ENCODE assay signal across 9 mouse cellular contexts in the genomic region with DNA sequence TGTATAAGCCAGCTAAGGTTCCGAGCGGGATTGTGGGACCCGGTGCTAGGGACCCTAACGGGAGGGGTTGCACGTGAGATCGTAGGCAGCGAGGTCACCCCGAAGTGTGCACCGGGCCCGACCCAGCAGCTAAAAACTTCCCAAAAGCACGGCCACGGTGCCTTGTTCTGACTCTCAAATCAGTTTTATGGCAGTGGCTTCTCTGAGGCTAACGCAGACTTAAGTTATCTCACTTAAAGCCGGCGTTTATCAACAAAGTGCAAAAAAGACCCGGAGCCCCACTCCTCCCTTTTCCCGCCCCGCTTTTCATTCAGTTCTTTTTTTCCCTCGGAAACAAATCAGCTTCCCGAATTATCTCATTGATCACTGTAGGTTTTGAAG. TPM values are rescaled to one million over a fixed set of nuclear protein-coding genes. Genes with fewer than 3 reads are reported as not detected.
DNase-seq lines count a peak whose midpoint lies in the region; ATAC-seq and TF ChIP-seq lines count a peak whose summit lies in the region.
"Had no signal": no experiment of that assay in that cellular context is flagged by ENCODE, and none has a peak within 500 bp of the region (broad histone marks: within the 10 kb centered on the region; RNA-seq: fewer than 3 reads in every experiment).

No protein-coding gene starts in this region.

- peak; percentile 16 for DNase-seq in heart, adult 8-10 months (ENCODE audit: low spot score)
- DNase-seq in heart, adult 11 months = no peak
- DNase-seq in ES-E14 (ENCODE audit: low read depth, low spot score) = no peak
- DNase-seq in right cerebral cortex, adult 18-20 months = no peak
- no peak for DNase-seq in yolk sac, embryonic 10.5 days (ENCODE audit: low spot score)
- no peak for DNase-seq in urinary bladder, postnatal 14 days (ENCODE audit: low spot score)

- in situ Hi-C loops in ES-E14 (cut with MboI; ENCODE audit: low sequenced_read_pairs in 2 of 2, unreplicated experiment in 2 of 2) = no loop called here

- H3K4me3 ChIP-seq in ES-E14 (ENCODE audit: insufficient read depth in 1 of 2, low read depth in 1 of 2, low read length in 2 of 2, poor library complexity in 1 of 2, severe bottlenecking in 1 of 2) (peak overlapping the region; percentile 94), macrophage (ENCODE audit: inconsistent target) (peak overlapping the region; percentile 67)
- peak overlapping the region; percentile 64 for H3K4me3 ChIP-seq in forebrain, embryonic 16.5 days (replicated peaks; ENCODE audit: low read length)

- H3K36me3 ChIP-seq in ES-E14 (ENCODE audit: control insufficient read depth, insufficient read depth, low read length, poor library complexity, severe bottlenecking) (peaks cover 7% of the 10 kb centered on the region; the same call in 1 of the 2 replicates), macrophage (ENCODE audit: inconsistent target) (no peaks in the 10 kb centered on the region)
- H3K36me3 ChIP-seq in forebrain, embryonic 16.5 days (ENCODE audit: control insufficient read depth, insufficient read depth) = no peaks in the 10 kb centered on the region

- no peak for ATAC-seq in forebrain, embryonic 16.5 days

- H3K27ac ChIP-seq in ES-E14 (ENCODE audit: insufficient read depth, low read depth, low read length, poor library complexity, severe bottlenecking) (peak overlapping the region; percentile 50; the same call in 1 of the 2 replicates), macrophage (no peak overlapping the region)
- peak overlapping the region; percentile 84 for H3K27ac ChIP-seq in forebrain, embryonic 16.5 days (ENCODE audit: low read length)

- peaks cover 0 to 11% of the 10 kb centered on the region in 2 experiments; a peak in 2 of 4 replicates for H3K4me1 ChIP-seq in ES-E14 (ENCODE audit: control insufficient read depth in 2 of 2, insufficient read depth in 2 of 2, low read length in 2 of 2, poor library complexity in 1 of 2)
- peaks cover 18% of the 10 kb centered on the region for H3K4me1 ChIP-seq in forebrain, embryonic 16.5 days (replicated peaks; ENCODE audit: control insufficient read depth, insufficient read depth, low read length)

- peaks cover 49% of the 10 kb centered on the region; the same call in 1 of the 2 replicates for H3K79me2 ChIP-seq in macrophage (ENCODE audit: inconsistent target)

- H3K27me3 ChIP-seq in forebrain, embryonic 16.5 days (replicated peaks; ENCODE audit: control insufficient read depth, insufficient read depth, low read length) = no peaks in the 10 kb centered on the region; the same call in 1 of the 2 replicates

- H3K9ac ChIP-seq in ES-E14 (ENCODE audit: insufficient read depth, low read depth, low read length, poor library complexity, severe bottlenecking) = peak overlapping the region; percentile 88
- peak overlapping the region; percentile 72 for H3K9ac ChIP-seq in forebrain, embryonic 16.5 days (replicated peaks; ENCODE audit: low read depth, low read length)

- H3K9me3 ChIP-seq in ES-E14 (ENCODE audit: control insufficient read depth, insufficient read depth, low read depth, low read length) = no peaks in the 10 kb centered on the region
- H3K9me3 ChIP-seq in forebrain, embryonic 16.5 days (ENCODE audit: control insufficient read depth, low read length) = no peaks in the 10 kb centered on the region

- H3K4me2 ChIP-seq in forebrain, embryonic 16.5 days (ENCODE audit: low read length) = peak overlapping the region; percentile 58

- WGBS in forebrain, embryonic 16.5 days = 0% methylated on average over 20 of the region's 20 CpGs
- 2% methylated on average over 20 of the region's 20 CpGs for WGBS in macrophage (ENCODE audit: missing documents)

TF ChIP-seq in ES-E14, 5 proteins besides CTCF, POLR2A, EP300 and RAD21:
- TF ChIP-seq ZNF384 (IDR thresholded peaks at IDR 0.05; ENCODE audit: low read depth, low read length) (no peak), CHD2 (IDR thresholded peaks at IDR 0.05; ENCODE audit: low read depth, low read length) (no peak), ZC3H11A (IDR thresholded peaks at IDR 0.05; ENCODE audit: borderline replicate concordance, low read depth, low read length) (no peak), MAFK (IDR thresholded peaks at IDR 0.05; ENCODE audit: insufficient read depth, low read depth, low read length) (no peak), HCFC1 (IDR thresholded peaks at IDR 0.05; ENCODE audit: borderline replicate concordance, insufficient read depth, low read length) (no peak)

RNA-seq across cellular contexts. Expression of a gene that starts 0.5 kb away (rescaled TPM):
- total RNA-seq in heart, adult 8-10 months (2022) = 100 to 1,000 TPM; 120 to 141 (median 134) TPM
- total RNA-seq in ES-E14 (2012; rRNA removed) = 70.1 and 121 TPM in 2 replicates
- 36.8 and 40.5 TPM in 2 replicates for polyA plus RNA-seq in forebrain, embryonic 16.5 days (2015; fragmentation: Nextera tagmentation; extraction: Ambion mirVana)
- 10 to 100 TPM in 24 of 26 experiments, 1 to 10 TPM in 2; 5.0 to 59.0 (median 33.9) TPM for total RNA-seq in macrophage (2018; cell fraction: chromatin; rRNA removed)
- 1 to 10 TPM; 2.1 to 9.7 (median 4.5) TPM for total RNA-seq in macrophage (2018; cell fraction: cytosol; rRNA removed)
- 10 to 100 TPM in 21 of 26 experiments, 1 to 10 TPM in 5; 2.8 to 41.4 (median 16.0) TPM for total RNA-seq in macrophage (2018; cell fraction: nucleus; rRNA removed)
- 6.4 to 8.5 TPM (median 7.9 TPM) in 3 replicates for polyA plus RNA-seq in macrophage (2018)

RNA-seq across cellular contexts. Expression of a gene that starts 20.9 kb away (rescaled TPM):
- total RNA-seq in heart, adult 8-10 months (2022) = not detected
- total RNA-seq in ES-E14 (2012; rRNA removed) = not detected in 2 replicates
- not detected in 2 replicates for polyA plus RNA-seq in forebrain, embryonic 16.5 days (2015; fragmentation: Nextera tagmentation; extraction: Ambion mirVana)
- not detected for total RNA-seq in macrophage (2018; cell fraction: chromatin; rRNA removed)
- not detected for total RNA-seq in macrophage (2018; cell fraction: cytosol; rRNA removed)
- total RNA-seq in macrophage (2018; cell fraction: nucleus; rRNA removed) = not detected
- not detected in 3 replicates for polyA plus RNA-seq in macrophage (2018)
- total RNA-seq: layer of hippocampus, adult 8-10 months had no signal
